8 mouse cellular contexts compared by ENCODE assay signal in genomic region chr2:121169173-121169572, GRCm38 (mm10). TPM values are rescaled to one million over a fixed set of nuclear protein-coding genes. Genes with fewer than 3 reads are reported as not detected.
A peak's percentile ranks its signal among the peaks of the same experiment; 100 is the strongest.
DNase-seq lines count a peak whose midpoint lies in the region; ATAC-seq and TF ChIP-seq lines count a peak whose summit lies in the region.
"Had no signal": no experiment of that assay in that cellular context is flagged by ENCODE, and none has a peak within 500 bp of the region (broad histone marks: within the 10 kb centered on the region; RNA-seq: fewer than 3 reads in every experiment).

No protein-coding gene starts in this region.

- 66% methylated on average over 4 of the region's 4 CpGs for WGBS in forebrain, embryonic 16.5 days
- 50% methylated on average over 4 of the region's 4 CpGs for whole genome bisulfite sequencing in limb, embryonic 14.5 days
- WGBS in stomach, embryonic 15.5 days: 32% methylated on average over 4 of the region's 4 CpGs

- no peak for DNase-seq in limb, embryonic 14.5 days (ENCODE audit: low spot score)
- no peak for DNase-seq in thymus, postnatal 36 days
- DNase-seq in cerebellum, postnatal 10 days: no peak

- peaks cover 39% of the 10 kb centered on the region for H3K4me1 ChIP-seq in megakaryocyte, embryonic 14.5 days
- peaks cover 19% of the 10 kb centered on the region for H3K4me1 ChIP-seq in forebrain, embryonic 16.5 days (replicated peaks; ENCODE audit: control insufficient read depth, insufficient read depth, low read length)
- H3K4me1 ChIP-seq in limb, embryonic 14.5 days (ENCODE audit: control insufficient read depth, insufficient read depth, low read length): peaks cover 16% of the 10 kb centered on the region
- peaks cover 11% of the 10 kb centered on the region for H3K4me1 ChIP-seq in stomach, embryonic 15.5 days

- H3K4me3 ChIP-seq in megakaryocyte, embryonic 14.5 days (replicated peaks): peak overlapping the region; percentile 93
- H3K4me3 ChIP-seq in forebrain, embryonic 16.5 days (replicated peaks; ENCODE audit: low read length): peak overlapping the region; percentile 85
- H3K4me3 ChIP-seq in limb, embryonic 14.5 days (replicated peaks; ENCODE audit: low read length): peak overlapping the region; percentile 96
- H3K4me3 ChIP-seq in stomach, embryonic 15.5 days (replicated peaks): peak overlapping the region; percentile 74

- no peaks in the 10 kb centered on the region for H3K9me3 ChIP-seq in megakaryocyte, embryonic 14.5 days
- no peaks in the 10 kb centered on the region for H3K9me3 ChIP-seq in forebrain, embryonic 16.5 days (ENCODE audit: control insufficient read depth, low read length)
- H3K9me3 ChIP-seq in limb, embryonic 14.5 days (ENCODE audit: control insufficient read depth, low read length): no peaks in the 10 kb centered on the region
- no peaks in the 10 kb centered on the region for H3K9me3 ChIP-seq in stomach, embryonic 15.5 days

- ATAC-seq in megakaryocyte, adult 5-6 weeks (ENCODE audit: poor library complexity, severe bottlenecking): no peak
- ATAC-seq in forebrain, embryonic 16.5 days: no peak
- ATAC-seq in limb, embryonic 14.5 days (ENCODE audit: low FRiP score, low read depth): no peak
- no peak for ATAC-seq in stomach, embryonic 15.5 days (ENCODE audit: insufficient read depth, low FRiP score, low read depth)

- peak overlapping the region; percentile 94 for H3K4me2 ChIP-seq in forebrain, embryonic 16.5 days (ENCODE audit: low read length)
- H3K4me2 ChIP-seq in limb, embryonic 14.5 days (replicated peaks; ENCODE audit: low read depth, low read length, severe bottlenecking): peak overlapping the region; percentile 81
- H3K4me2 ChIP-seq in stomach, embryonic 15.5 days: peak overlapping the region; percentile 72

- no peak overlapping the region for H3K27ac ChIP-seq in forebrain, embryonic 16.5 days (ENCODE audit: low read length)
- no peak overlapping the region for H3K27ac ChIP-seq in limb, embryonic 14.5 days (replicated peaks; ENCODE audit: low read depth, low read length)
- no peak overlapping the region for H3K27ac ChIP-seq in stomach, embryonic 15.5 days

- peak overlapping the region; percentile 86 for H3K9ac ChIP-seq in forebrain, embryonic 16.5 days (replicated peaks; ENCODE audit: low read depth, low read length)
- peak overlapping the region; percentile 81 for H3K9ac ChIP-seq in limb, embryonic 14.5 days (ENCODE audit: low read depth, low read length, severe bottlenecking)
- H3K9ac ChIP-seq in stomach, embryonic 15.5 days: no peak overlapping the region

- H3K36me3 ChIP-seq in megakaryocyte, embryonic 14.5 days (replicated peaks; ENCODE audit: low read length): peaks cover 58% of the 10 kb centered on the region
- H3K36me3 ChIP-seq in forebrain, embryonic 16.5 days (ENCODE audit: control insufficient read depth, insufficient read depth): peaks cover 6% of the 10 kb centered on the region; the same call in 1 of the 2 replicates
- H3K36me3 ChIP-seq in limb, embryonic 14.5 days (ENCODE audit: control insufficient read depth, insufficient read depth, low read length): peaks cover 30% of the 10 kb centered on the region
- peaks cover 8% of the 10 kb centered on the region; the same call in 1 of the 2 replicates for H3K36me3 ChIP-seq in stomach, embryonic 15.5 days

- H3K27me3 ChIP-seq in megakaryocyte, embryonic 14.5 days (replicated peaks): no peaks in the 10 kb centered on the region
- H3K27me3 ChIP-seq in forebrain, embryonic 16.5 days (replicated peaks; ENCODE audit: control insufficient read depth, insufficient read depth, low read length): no peaks in the 10 kb centered on the region
- no peaks in the 10 kb centered on the region for H3K27me3 ChIP-seq in limb, embryonic 14.5 days (ENCODE audit: control insufficient read depth, insufficient read depth, low read length)
- no peaks in the 10 kb centered on the region for H3K27me3 ChIP-seq in stomach, embryonic 15.5 days (replicated peaks)

- TF ChIP-seq POLR2A in limb, embryonic 14.5 days (IDR thresholded peaks at IDR 0.05; ENCODE audit: borderline replicate concordance, extremely low read depth, insufficient read depth, insufficient read length): no peak

RNA-seq across cellular contexts. Expression of gene Tubgcp4, which starts 1.3 kb away (rescaled TPM):
- 1.0 and 3.2 TPM in 2 replicates for polyA plus RNA-seq in megakaryocyte, embryonic 14.5 days (2012; ENCODE audit: insufficient read depth, low replicate concordance)
- 45.1 and 45.5 TPM in 2 replicates for total RNA-seq in megakaryocyte, adult 5-6 weeks (2015)
- 34.3 and 42.9 TPM in 2 replicates for total RNA-seq in megakaryocyte, adult 5-6 weeks (2017)
- polyA plus RNA-seq in forebrain, embryonic 16.5 days (2015; fragmentation: Nextera tagmentation; extraction: Ambion mirVana): 58.9 and 73.8 TPM in 2 replicates
- 53.6 and 66.3 TPM in 2 replicates for polyA plus RNA-seq in limb, embryonic 14.5 days (2012; rRNA removed)
- 47.9 and 49.4 TPM in 2 replicates for polyA plus RNA-seq in limb, embryonic 14.5 days (2014; fragmentation: Nextera tagmentation; extraction: Ambion mirVana)
- 50.5 and 51.0 TPM in 2 replicates for polyA plus RNA-seq in stomach, embryonic 15.5 days (2015; fragmentation: Nextera tagmentation; extraction: Ambion mirVana)

RNA-seq across cellular contexts. Expression of gene Zscan29, which starts 1.8 kb away (rescaled TPM):
- 3.4 and 5.5 TPM in 2 replicates for polyA plus RNA-seq in megakaryocyte, embryonic 14.5 days (2012; ENCODE audit: insufficient read depth, low replicate concordance)
- 24.3 and 27.1 TPM in 2 replicates for total RNA-seq in megakaryocyte, adult 5-6 weeks (2015)
- total RNA-seq in megakaryocyte, adult 5-6 weeks (2017): 27.0 and 37.4 TPM in 2 replicates
- 9.3 and 11.5 TPM in 2 replicates for polyA plus RNA-seq in forebrain, embryonic 16.5 days (2015; fragmentation: Nextera tagmentation; extraction: Ambion mirVana)
- polyA plus RNA-seq in limb, embryonic 14.5 days (2012; rRNA removed): 6.8 and 7.2 TPM in 2 replicates
- 9.2 and 10.2 TPM in 2 replicates for polyA plus RNA-seq in limb, embryonic 14.5 days (2014; fragmentation: Nextera tagmentation; extraction: Ambion mirVana)
- 8.6 and 9.7 TPM in 2 replicates for polyA plus RNA-seq in stomach, embryonic 15.5 days (2015; fragmentation: Nextera tagmentation; extraction: Ambion mirVana)

RNA-seq across cellular contexts. Expression of gene Lcmt2, which starts 28.7 kb away (rescaled TPM):
- polyA plus RNA-seq in megakaryocyte, embryonic 14.5 days (2012; ENCODE audit: insufficient read depth, low replicate concordance): 2.6 and 3.3 TPM in 2 replicates
- 5.9 and 6.5 TPM in 2 replicates for total RNA-seq in megakaryocyte, adult 5-6 weeks (2015)
- total RNA-seq in megakaryocyte, adult 5-6 weeks (2017): 4.2 and 6.5 TPM in 2 replicates
- 23.5 and 23.9 TPM in 2 replicates for polyA plus RNA-seq in forebrain, embryonic 16.5 days (2015; fragmentation: Nextera tagmentation; extraction: Ambion mirVana)
- 9.4 and 10.3 TPM in 2 replicates for polyA plus RNA-seq in limb, embryonic 14.5 days (2012; rRNA removed)
- polyA plus RNA-seq in limb, embryonic 14.5 days (2014; fragmentation: Nextera tagmentation; extraction: Ambion mirVana): 19.9 and 21.3 TPM in 2 replicates
- polyA plus RNA-seq in stomach, embryonic 15.5 days (2015; fragmentation: Nextera tagmentation; extraction: Ambion mirVana): 20.1 and 23.1 TPM in 2 replicates

RNA-seq across cellular contexts. Expression of gene Adal, which starts 28.9 kb away (rescaled TPM):
- 1.7 and 1.9 TPM in 2 replicates for polyA plus RNA-seq in megakaryocyte, embryonic 14.5 days (2012; ENCODE audit: insufficient read depth, low replicate concordance)
- 9.1 and 13.4 TPM in 2 replicates for total RNA-seq in megakaryocyte, adult 5-6 weeks (2015)
- total RNA-seq in megakaryocyte, adult 5-6 weeks (2017): 6.5 and 8.5 TPM in 2 replicates
- polyA plus RNA-seq in forebrain, embryonic 16.5 days (2015; fragmentation: Nextera tagmentation; extraction: Ambion mirVana): 36.1 and 37.1 TPM in 2 replicates
- 15.0 and 16.8 TPM in 2 replicates for polyA plus RNA-seq in limb, embryonic 14.5 days (2012; rRNA removed)
- polyA plus RNA-seq in limb, embryonic 14.5 days (2014; fragmentation: Nextera tagmentation; extraction: Ambion mirVana): 17.8 and 19.5 TPM in 2 replicates
- polyA plus RNA-seq in stomach, embryonic 15.5 days (2015; fragmentation: Nextera tagmentation; extraction: Ambion mirVana): 19.1 and 19.5 TPM in 2 replicates

RNA-seq across cellular contexts. Expression of gene Tgm7, which starts 59.6 kb away (rescaled TPM):
- polyA plus RNA-seq in megakaryocyte, embryonic 14.5 days (2012; ENCODE audit: insufficient read depth, low replicate concordance): not detected in 2 replicates
- not detected in 2 replicates for total RNA-seq in megakaryocyte, adult 5-6 weeks (2015)
- not detected in 2 replicates for total RNA-seq in megakaryocyte, adult 5-6 weeks (2017)
- polyA plus RNA-seq in forebrain, embryonic 16.5 days (2015; fragmentation: Nextera tagmentation; extraction: Ambion mirVana): not detected in 2 replicates
- polyA plus RNA-seq in limb, embryonic 14.5 days (2012; rRNA removed): 0.05 and 0.06 TPM in 2 replicates
- not detected in 2 replicates for polyA plus RNA-seq in limb, embryonic 14.5 days (2014; fragmentation: Nextera tagmentation; extraction: Ambion mirVana)
- polyA plus RNA-seq in stomach, embryonic 15.5 days (2015; fragmentation: Nextera tagmentation; extraction: Ambion mirVana): 0.40 and 0.52 TPM in 2 replicates
- polyA plus RNA-seq: gonadal fat pad, adult 2 months had no signal

Comparison
In these comparisons a context has a peak if more than half of its experiments do, and no peak if none do; other contexts are left out.
1. RNA of gene Tubgcp4, which starts 1.3 kb away (polyA plus RNA-seq): 58.9 to 73.8 TPM in forebrain, embryonic 16.5 days, 47.9 to 66.3 TPM in limb, embryonic 14.5 days and 50.5 to 51.0 TPM in stomach, embryonic 15.5 days; 1.0 to 3.2 TPM in megakaryocyte, embryonic 14.5 days; every median in the first group is over 10 times any median in the second.
2. Peak in every context shown above with its lines, with median percentiles within 50 percentile points of each other: H3K4me3 ChIP-seq and H3K4me2 ChIP-seq.